Mouse (Mus musculus): ENCODE measurements around the gene Depdc1b. TPM values are rescaled to one million over a fixed set of nuclear protein-coding genes. Genes with fewer than 3 reads are reported as not detected.

The Depdc1b gene
- 1.8 and 2.4 TPM in 2 replicates for polyA plus RNA-seq (2015; fragmentation: Nextera tagmentation; extraction: Ambion mirVana)

DNA sequence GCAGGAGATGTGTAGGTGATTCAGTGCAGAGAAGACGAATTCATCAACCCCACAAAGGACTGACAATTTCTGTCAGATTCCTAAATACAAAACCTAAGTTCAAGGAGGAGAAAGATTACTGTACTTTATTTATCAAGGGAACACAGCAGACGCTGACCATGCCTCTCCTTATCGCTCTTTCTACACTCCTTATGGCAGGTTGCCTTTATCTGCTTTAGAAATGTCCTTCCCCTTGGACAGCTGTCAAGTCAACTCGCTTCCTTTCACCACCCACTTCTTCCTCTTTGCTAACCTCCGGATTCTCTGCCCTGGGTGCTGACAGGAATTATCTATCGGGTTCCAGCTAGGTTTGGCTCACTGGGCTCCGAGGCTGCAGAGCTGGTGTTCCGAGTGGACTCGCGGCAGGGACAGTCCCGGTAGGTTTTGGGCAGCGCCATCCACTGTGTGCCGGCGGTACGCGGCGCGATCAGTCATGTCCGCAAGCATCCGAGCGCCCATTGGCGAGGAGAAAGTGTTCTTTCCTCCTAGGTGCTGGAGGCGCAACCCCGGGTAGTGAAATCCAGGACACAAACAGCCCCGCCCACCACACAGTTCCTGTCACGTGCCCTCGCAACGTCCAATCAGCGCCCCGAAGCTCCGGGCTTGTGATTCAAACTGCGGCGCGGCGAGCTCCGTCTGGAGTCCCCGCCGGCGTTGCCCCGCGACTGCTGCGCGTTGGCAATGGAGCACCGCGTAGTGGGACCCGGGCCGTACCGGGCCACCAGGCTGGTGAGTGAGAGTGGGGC, at the start of gene Depdc1b:
TSS of gene Depdc1b (plus strand) at position 631 of the 785 bp plus-strand sequence.
- H3K4me2 ChIP-seq = peak within 1 kb of the TSS; percentile 89
- peaks cover 13% of the 10 kb centered on the region for H3K4me1 ChIP-seq
- no peaks in the 10 kb centered on the region for H3K9me3 ChIP-seq
- H3K27me3 ChIP-seq (replicated peaks) = no peaks in the 10 kb centered on the region
- H3K4me3 ChIP-seq = peak within 1 kb of the TSS; percentile 71
- ATAC-seq (replicated peaks) = peak; percentile 99
- WGBS = under 1% methylated on average over 48 of the region's 48 CpGs
- H3K27ac ChIP-seq = peak within 1 kb of the TSS; percentile 72
- H3K36me3 ChIP-seq (replicated peaks) = no peaks in the 10 kb centered on the region
- H3K9ac ChIP-seq = peak within 1 kb of the TSS; percentile 70

DNA sequence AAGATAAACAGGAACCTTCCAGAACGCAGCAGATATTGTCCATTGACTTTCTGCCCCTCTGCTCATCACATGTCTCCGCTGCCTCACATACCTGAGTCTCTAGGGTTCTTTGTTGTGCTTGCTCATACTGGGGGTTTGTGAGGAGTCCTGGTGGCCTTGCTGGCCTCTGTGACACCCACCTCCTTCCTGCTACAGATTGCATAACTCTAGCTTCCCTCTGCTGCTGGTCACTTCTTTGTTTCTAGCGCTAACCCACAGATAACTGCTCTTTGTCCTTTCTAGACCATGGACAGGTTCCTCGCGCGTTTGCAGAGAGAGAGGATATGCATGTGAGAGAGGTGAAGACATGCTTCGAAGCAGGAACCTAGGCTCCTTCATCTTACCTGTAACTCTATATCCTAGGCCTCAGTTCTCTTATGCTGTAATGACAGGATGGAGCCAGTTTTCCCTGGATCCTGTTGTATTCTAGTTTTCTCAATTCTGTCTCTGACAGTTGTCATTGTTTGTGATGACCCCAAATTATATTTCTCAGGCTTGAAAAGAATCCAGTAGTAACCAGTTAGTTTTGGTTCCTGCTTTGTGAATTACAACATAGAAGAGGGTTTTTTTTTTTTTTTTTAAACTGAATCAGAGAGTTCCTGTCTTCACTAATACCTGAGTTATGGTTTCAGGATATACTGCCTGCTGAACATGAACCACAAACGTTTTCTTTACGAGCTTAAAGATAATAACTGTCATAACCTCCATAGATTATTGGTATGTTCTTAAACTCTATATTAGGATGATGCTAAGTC, 48.1 kb upstream of the Depdc1b start:
- Histone ChIP-seq H3K9ac (no peak overlapping the region), H3K4me2 (no peak overlapping the region), H3K27ac (no peak overlapping the region), H3K36me3 (replicated peaks) (no peaks in the 10 kb centered on the region), H3K9me3 (no peaks in the 10 kb centered on the region), H3K4me3 (no peak overlapping the region), H3K27me3 (replicated peaks) (no peaks in the 10 kb centered on the region), H3K4me1 (no peaks in the 10 kb centered on the region)
- 87% methylated on average over 9 of the region's 9 CpGs for WGBS
- no peak for ATAC-seq (replicated peaks)

DNA sequence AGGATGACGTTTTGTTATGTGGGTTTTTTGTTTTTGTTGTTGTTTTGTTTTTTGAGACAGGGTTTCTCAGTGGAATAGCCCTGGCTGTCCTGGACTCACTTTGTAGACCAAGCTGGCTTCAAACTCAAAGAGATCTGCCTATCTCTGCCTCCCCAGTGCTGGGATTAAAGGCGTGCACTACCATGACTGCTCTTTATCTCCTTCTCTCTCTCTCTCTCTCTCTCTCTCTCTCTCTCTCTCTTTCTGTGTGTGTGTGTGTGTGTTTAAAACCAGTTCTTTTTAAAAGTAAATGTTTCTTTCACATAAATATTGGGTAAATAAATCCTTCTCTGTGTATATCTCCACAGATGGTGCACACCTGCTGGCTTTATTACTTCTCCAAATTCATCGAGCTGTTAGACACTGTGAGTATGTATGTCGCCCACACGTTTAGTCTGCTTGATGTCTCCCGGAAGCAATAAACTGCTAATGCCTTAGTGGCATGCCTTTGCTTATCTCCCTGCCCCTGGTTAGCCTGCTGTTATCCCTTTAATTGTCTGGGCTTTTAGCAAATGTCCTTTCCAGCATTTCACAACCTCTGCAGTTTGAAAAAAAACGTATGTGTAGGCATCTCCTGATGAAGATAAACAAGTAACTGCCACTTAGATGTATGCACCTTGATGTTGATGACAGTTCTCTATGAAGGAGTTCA, 44.5 kb upstream of the Depdc1b start:
- Histone ChIP-seq H3K27me3 (replicated peaks) (no peaks in the 10 kb centered on the region), H3K36me3 (replicated peaks) (no peaks in the 10 kb centered on the region), H3K4me3 (no peak overlapping the region), H3K9ac (no peak overlapping the region), H3K27ac (no peak overlapping the region), H3K9me3 (no peaks in the 10 kb centered on the region), H3K4me1 (no peaks in the 10 kb centered on the region), H3K4me2 (no peak overlapping the region)
- no peak for ATAC-seq (replicated peaks)
- 83% methylated on average over 7 of the region's 7 CpGs for WGBS

DNA sequence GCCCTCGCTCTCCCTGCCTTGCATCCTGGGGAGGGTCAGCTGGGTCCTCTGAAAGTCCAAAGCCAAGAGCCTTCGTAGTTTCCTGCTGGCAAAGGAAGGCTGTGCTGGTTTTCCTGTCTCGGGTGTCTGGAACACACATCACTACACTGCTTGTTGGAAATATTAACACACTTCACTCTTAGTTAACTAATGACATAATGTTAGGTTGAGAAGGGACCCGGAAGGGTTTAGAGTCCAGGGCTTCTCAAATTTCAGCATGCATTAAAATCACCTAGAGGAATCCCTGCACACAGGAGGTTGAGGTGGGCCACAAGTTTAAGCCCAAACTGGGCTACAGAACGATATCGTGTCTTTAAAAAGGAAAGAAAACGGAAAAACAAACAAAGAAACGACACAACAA, 43.8 kb upstream of the Depdc1b start:
- Histone ChIP-seq H3K4me2 (no peak overlapping the region), H3K4me1 (no peaks in the 10 kb centered on the region), H3K27ac (no peak overlapping the region), H3K36me3 (replicated peaks) (no peaks in the 10 kb centered on the region), H3K4me3 (no peak overlapping the region), H3K27me3 (replicated peaks) (no peaks in the 10 kb centered on the region), H3K9me3 (no peaks in the 10 kb centered on the region), H3K9ac (no peak overlapping the region)
- WGBS = 87% methylated on average over 8 of the region's 8 CpGs
- ATAC-seq (replicated peaks) = no peak

DNA sequence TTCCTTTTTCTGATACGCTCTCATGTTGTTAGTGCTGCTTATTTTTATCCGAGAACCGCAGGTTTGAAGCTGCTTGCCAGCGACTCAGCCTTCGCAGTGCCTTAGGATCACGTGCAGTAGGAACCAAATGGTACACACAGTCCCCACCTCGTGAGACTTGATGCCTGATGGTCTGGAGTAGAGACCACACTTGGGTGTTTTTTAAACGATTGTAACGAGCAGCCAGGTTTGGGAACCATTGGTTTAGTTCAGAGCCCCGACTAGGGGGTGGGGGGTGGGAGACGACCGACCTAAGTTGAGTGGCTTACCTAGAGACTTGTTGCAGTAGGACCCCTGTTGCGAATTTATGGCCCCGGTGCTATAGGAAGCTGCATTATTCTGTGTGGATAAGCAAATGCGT, 43.1 kb upstream of the Depdc1b start:
- Histone ChIP-seq H3K4me2 (no peak overlapping the region), H3K9ac (no peak overlapping the region)
- 69% methylated on average over 15 of the region's 15 CpGs for WGBS

DNA sequence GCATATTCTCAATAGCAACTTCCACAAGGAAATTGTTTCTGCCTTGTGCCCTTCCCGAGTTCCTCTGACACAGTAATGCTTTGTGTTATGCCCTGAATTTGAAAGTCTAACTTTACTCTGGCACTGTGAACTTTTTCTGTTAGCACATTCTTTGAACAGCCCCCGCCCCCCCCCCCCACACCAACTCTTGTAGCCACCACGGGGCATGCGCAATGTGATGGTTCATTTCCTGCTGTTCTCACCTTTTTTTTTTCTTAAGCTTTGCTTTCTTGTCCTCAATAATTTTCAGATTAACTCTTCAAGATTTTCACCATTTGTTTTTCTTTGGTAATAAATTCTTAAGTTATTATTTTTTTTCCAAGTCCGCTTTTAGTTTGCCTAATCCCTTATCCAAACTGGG, 42.7 kb upstream of the Depdc1b start:
- Histone ChIP-seq H3K27me3 (replicated peaks) (no peaks in the 10 kb centered on the region), H3K36me3 (replicated peaks) (no peaks in the 10 kb centered on the region), H3K4me3 (no peak overlapping the region), H3K4me2 (no peak overlapping the region), H3K9ac (no peak overlapping the region), H3K4me1 (no peaks in the 10 kb centered on the region), H3K27ac (no peak overlapping the region), H3K9me3 (no peaks in the 10 kb centered on the region)
- ATAC-seq (replicated peaks) = no peak
- 48% methylated on average over 5 of the region's 5 CpGs for WGBS

More for the DNA sequence above, 43.1 kb upstream of the Depdc1b start:
- H3K4me3 ChIP-seq = no peak overlapping the region
- no peaks in the 10 kb centered on the region for H3K36me3 ChIP-seq (replicated peaks)
- no peaks in the 10 kb centered on the region for H3K4me1 ChIP-seq
- ATAC-seq (replicated peaks) = no peak
- no peaks in the 10 kb centered on the region for H3K9me3 ChIP-seq
- H3K27me3 ChIP-seq (replicated peaks) = no peaks in the 10 kb centered on the region
- H3K27ac ChIP-seq = no peak overlapping the region

DNA sequence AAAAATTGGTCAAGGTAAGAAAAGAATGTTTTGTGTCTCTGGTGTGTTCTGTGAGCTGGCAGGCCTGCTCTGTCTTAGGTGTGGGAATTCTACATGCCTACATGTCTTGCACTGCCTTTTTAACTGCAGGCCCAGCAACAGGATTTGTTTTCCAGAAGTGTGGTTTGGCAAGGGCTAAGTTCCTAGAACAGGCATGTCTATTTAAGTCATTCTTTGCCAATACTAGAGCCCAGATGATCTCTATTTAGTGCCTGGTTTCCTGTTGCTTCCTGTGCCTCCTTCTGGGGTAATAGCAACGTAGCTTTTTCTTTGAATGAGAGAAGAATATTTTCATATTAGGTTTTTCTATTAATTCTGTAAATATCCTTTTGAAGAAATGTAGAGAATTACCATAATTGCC, 39.6 kb upstream of the Depdc1b start:
- Histone ChIP-seq H3K4me2 (no peak overlapping the region), H3K36me3 (replicated peaks) (no peaks in the 10 kb centered on the region), H3K4me3 (no peak overlapping the region), H3K9me3 (no peaks in the 10 kb centered on the region), H3K27me3 (replicated peaks) (no peaks in the 10 kb centered on the region), H3K4me1 (no peaks in the 10 kb centered on the region), H3K9ac (no peak overlapping the region), H3K27ac (no peak overlapping the region)
- WGBS = 52% methylated on average over 1 of the region's 1 CpGs
- no peak for ATAC-seq (replicated peaks)

DNA sequence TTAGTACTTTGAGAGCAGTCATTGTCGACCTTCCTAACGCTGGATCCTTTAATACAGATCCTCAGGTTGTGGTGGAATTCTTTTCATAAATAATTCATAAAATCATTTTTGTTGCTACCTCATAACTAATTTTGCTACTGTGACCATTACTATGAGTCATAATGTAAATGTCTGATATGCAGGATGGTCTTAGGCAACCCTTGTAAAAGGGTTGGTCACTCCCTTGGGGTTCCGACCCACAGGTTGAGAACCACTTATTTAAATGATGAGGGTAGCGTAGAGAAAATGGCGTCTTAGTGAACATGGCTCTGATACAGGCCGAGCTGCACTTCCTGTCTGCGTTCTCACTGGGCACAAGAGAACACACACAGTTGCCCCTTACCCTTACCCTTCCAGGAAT, 38.8 kb upstream of the Depdc1b start:
- Histone ChIP-seq H3K4me1 (no peaks in the 10 kb centered on the region), H3K9ac (no peak overlapping the region), H3K4me3 (no peak overlapping the region), H3K9me3 (no peaks in the 10 kb centered on the region), H3K4me2 (no peak overlapping the region), H3K27me3 (replicated peaks) (no peaks in the 10 kb centered on the region), H3K27ac (no peak overlapping the region), H3K36me3 (replicated peaks) (no peaks in the 10 kb centered on the region)
- 79% methylated on average over 7 of the region's 7 CpGs for WGBS
- ATAC-seq (replicated peaks) = no peak

DNA sequence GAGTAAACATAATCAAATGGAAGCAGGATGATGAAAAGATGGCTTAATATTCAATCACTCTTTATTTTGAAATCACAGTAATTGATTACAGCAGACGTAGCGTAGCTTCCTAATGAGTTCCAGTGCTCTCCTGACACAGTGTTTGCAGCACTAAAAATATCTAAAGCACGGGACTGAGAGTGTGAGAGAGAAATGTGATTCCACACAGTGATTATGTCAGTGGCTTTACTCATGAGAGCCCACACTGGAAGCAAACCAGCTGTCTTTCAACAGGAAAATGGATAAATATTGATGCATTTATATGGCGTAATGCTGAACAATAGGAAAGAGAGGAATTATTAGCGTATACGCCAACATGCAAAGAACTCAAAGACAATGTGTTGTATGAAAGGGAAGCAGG, 37.5 kb upstream of the Depdc1b start:
- no peak for ATAC-seq (replicated peaks)
- H3K4me2 ChIP-seq = no peak overlapping the region
- no peaks in the 10 kb centered on the region for H3K9me3 ChIP-seq
- no peak overlapping the region for H3K4me3 ChIP-seq
- H3K27me3 ChIP-seq (replicated peaks) = no peaks in the 10 kb centered on the region
- H3K36me3 ChIP-seq (replicated peaks) = no peaks in the 10 kb centered on the region
- WGBS = 56% methylated on average over 6 of the region's 6 CpGs
- no peak overlapping the region for H3K27ac ChIP-seq
- no peak overlapping the region for H3K9ac ChIP-seq
- no peaks in the 10 kb centered on the region for H3K4me1 ChIP-seq

DNA sequence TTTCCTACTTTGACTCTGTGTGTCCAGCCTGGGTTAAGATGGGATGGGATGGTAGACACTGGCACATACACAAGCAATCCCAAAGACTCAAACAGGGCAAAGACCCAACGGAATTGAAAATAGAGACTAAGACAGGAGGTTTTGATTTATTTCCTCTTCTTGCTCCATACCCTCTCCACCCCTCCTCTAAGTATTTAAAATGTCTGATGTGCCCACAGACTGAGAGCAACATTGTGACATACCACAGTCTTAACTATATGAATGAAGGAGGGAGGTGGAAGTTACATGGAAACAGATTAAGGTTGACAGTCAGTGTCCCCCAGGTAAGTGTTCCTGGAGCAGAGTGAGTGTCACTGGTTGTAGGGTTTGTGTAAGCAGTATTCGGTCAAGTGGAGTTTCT, 31.8 kb upstream of the Depdc1b start:
- H3K27ac ChIP-seq = no peak overlapping the region
- H3K36me3 ChIP-seq (replicated peaks) = no peaks in the 10 kb centered on the region
- H3K27me3 ChIP-seq (replicated peaks) = no peaks in the 10 kb centered on the region
- WGBS = 95% methylated on average over 2 of the region's 2 CpGs
- H3K4me2 ChIP-seq = no peak overlapping the region
- no peaks in the 10 kb centered on the region for H3K9me3 ChIP-seq
- no peak overlapping the region for H3K4me3 ChIP-seq
- no peak overlapping the region for H3K9ac ChIP-seq
- no peak for ATAC-seq (replicated peaks)
- H3K4me1 ChIP-seq = no peaks in the 10 kb centered on the region

DNA sequence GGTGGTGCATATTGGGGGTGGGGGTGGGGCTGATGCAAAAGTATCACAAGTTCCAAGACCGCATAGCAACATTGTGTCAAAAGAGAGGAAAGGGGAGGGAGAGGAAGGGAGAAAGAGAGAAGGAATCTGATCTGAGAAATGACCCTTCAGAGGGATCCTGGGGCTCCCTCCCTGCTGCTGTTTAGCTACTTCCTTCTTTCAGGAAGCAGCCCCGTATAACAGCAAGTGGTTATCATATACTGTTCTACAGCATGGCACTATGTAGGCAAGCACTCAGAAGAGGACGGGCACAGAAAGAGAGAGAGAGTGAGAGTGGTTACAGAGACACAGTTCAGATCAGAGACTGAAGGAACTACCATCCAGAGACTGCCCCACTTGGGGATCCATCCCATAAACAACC, 28.2 kb upstream of the Depdc1b start:
- no peak overlapping the region for H3K4me2 ChIP-seq
- 65% methylated on average over 3 of the region's 3 CpGs for WGBS
- no peak for ATAC-seq (replicated peaks)
- H3K9me3 ChIP-seq = no peaks in the 10 kb centered on the region
- no peak overlapping the region for H3K4me3 ChIP-seq
- no peaks in the 10 kb centered on the region for H3K4me1 ChIP-seq
- no peak overlapping the region for H3K9ac ChIP-seq
- H3K27ac ChIP-seq = no peak overlapping the region
- H3K27me3 ChIP-seq (replicated peaks) = no peaks in the 10 kb centered on the region
- no peaks in the 10 kb centered on the region for H3K36me3 ChIP-seq (replicated peaks)

DNA sequence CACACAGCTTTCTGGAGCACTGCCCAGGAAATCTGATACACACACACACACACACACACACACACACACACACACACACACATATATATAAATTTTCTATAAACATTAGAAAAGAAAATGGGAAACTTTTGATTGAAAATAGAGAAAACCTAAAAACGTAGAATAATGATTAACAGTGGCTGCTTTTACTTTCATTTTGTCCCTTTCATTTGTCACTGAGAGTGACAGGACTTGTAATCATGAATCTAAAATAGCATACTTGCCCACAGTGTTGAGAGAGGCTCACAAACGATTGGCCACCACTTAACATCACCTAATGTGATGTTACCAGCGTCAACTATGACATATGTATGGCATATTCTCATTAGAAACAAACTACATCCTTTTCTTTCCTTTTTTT, 26.7 kb upstream of the Depdc1b start:
- H3K4me2 ChIP-seq = no peak overlapping the region
- no peaks in the 10 kb centered on the region for H3K4me1 ChIP-seq
- no peak overlapping the region for H3K27ac ChIP-seq
- no peak overlapping the region for H3K4me3 ChIP-seq
- H3K9me3 ChIP-seq = no peaks in the 10 kb centered on the region
- no peaks in the 10 kb centered on the region for H3K27me3 ChIP-seq (replicated peaks)
- no peak for ATAC-seq (replicated peaks)
- no peak overlapping the region for H3K9ac ChIP-seq
- H3K36me3 ChIP-seq (replicated peaks) = no peaks in the 10 kb centered on the region
- WGBS = 83% methylated on average over 3 of the region's 3 CpGs

Data from midbrain, embryonic 15.5 days (tissue).